Mouse (Mus musculus): ENCODE results near the gene Cdc27. TPM values are rescaled to one million over a fixed set of nuclear protein-coding genes. Genes with fewer than 3 reads are reported as not detected.
A peak's percentile ranks its signal among the peaks of the same experiment; 100 is the strongest.

The Cdc27 gene
- 37.4 and 39.6 TPM in 2 replicates for polyA plus RNA-seq (2015; fragmentation: Nextera tagmentation; extraction: Ambion mirVana)

DNA sequence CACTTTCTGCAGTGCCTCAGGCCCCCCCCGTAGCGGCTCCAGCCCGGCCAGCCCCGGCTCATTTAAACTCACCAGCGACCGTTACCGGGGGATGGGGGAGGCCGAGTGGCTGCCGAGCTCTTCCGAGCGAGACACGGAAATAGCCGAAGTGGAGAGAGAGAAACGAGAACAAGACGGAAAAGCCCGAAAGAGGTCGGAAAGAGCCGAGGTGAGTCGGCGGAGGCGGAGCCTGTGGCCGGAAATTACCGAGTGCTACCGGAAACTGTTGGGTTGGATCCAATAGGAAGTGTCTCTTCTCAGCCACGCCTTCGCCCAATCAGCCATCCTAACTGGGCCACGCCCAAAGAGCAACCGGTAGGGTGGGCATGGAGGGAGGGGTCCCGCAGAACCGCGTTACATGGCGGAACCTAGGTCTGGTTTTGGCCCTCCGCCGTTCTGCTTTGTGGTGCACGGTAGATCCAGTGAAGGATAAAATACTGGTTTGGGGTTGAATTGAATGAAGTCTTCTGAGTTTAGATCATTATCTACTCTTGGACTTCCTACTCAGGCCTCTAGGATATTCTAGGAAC is at the start of gene Cdc27, which contains the start of gene Myl4:
TSS of gene Cdc27 (minus strand) at position 215 of the 569 bp plus-strand sequence.
TSS of gene Myl4 (plus strand) at position 258 of the 569 bp plus-strand sequence.
- peak; percentile 95 for ATAC-seq (ENCODE audit: insufficient number of reproducible peaks, low FRiP score, low TSS enrichment, low read depth)
- under 1% methylated on average over 35 of the region's 35 CpGs for WGBS

DNA sequence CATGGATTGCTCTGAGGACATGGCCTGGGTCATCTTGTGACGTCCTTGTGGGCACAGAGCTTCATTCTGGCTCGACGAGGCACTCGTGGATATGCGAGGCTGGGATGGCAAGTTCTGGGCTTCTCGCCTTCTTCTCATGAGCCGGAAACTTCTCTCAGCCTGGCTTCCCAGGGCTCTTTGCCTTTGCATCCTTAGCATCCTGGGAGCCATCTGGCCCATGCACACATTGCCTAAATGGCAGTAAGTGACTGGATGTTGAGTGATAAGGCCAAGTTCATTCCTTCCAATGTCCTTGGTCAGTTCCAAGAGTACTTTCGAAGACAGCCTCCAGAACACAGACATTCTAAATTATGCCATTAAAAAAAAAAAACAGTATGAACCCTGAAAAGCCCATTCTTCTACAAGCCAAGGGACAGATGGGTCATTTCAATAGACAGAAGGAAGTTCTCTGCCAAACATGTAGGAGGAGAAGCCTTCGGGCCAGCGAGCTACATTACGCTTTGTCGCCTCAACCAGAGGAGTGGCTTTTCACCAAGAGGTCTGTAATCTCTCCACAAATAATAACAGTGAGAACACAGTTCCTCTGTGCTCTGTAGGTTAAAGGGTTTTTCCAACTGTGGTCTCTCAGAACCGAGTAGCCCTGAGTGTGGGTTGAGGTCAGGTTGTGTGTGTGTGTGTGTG is 49.0 kb upstream of the Cdc27 start:
- no peak for ATAC-seq (ENCODE audit: insufficient number of reproducible peaks, low FRiP score, low TSS enrichment, low read depth)
- H3K27ac ChIP-seq (replicated peaks) = no peak overlapping the region
- H3K9ac ChIP-seq = no peak overlapping the region
- no peaks in the 10 kb centered on the region for H3K27me3 ChIP-seq
- no peaks in the 10 kb centered on the region for H3K9me3 ChIP-seq (replicated peaks)
- no peaks in the 10 kb centered on the region for H3K36me3 ChIP-seq
- H3K4me2 ChIP-seq (replicated peaks) = no peak overlapping the region
- 0 out of 2 replicates have a peak, but pooled peaks cover 4% of the 10 kb centered on the region for H3K4me1 ChIP-seq
- 84% methylated on average over 13 of the region's 13 CpGs for WGBS
- no peak overlapping the region for H3K4me3 ChIP-seq (replicated peaks)

More for the DNA sequence above, at the start of gene Cdc27, which contains the start of gene Myl4:
- Histone ChIP-seq H3K4me3 (replicated peaks) (peak within 1 kb of the TSS; percentile 80), H3K9me3 (replicated peaks) (no peaks in the 10 kb centered on the region), H3K36me3 (no peaks in the 10 kb centered on the region), H3K27me3 (no peaks in the 10 kb centered on the region), H3K27ac (replicated peaks) (peak within 1 kb of the TSS; percentile 94), H3K4me1 (peaks cover 8% of the 10 kb centered on the region; the same call in 1 of the 2 replicates), H3K4me2 (replicated peaks) (peak within 1 kb of the TSS; percentile 66), H3K9ac (peak within 1 kb of the TSS; percentile 98)

DNA sequence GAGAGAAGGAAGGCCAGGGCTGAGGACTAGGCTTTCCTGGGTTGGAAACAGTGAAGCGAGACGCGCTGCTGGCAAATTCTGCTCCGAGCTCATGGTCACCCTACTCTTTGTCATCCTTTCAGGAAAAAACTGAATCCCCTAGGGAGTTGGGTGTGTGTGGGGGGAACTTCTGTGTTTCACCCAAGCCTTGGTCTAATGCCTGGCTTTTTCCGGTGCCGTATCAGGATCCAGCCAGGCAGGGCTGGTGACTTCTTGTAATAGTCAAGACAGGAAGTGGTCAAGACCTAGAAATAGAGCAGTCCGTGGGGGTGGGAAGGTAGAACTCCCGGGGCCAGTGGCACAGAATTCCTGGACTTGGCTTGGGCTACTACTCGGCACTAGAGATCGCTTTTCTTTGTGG is 45.9 kb upstream of the Cdc27 start:
- H3K27me3 ChIP-seq = no peaks in the 10 kb centered on the region
- H3K9ac ChIP-seq = no peak overlapping the region
- no peak overlapping the region for H3K27ac ChIP-seq (replicated peaks)
- no peak for ATAC-seq (ENCODE audit: insufficient number of reproducible peaks, low FRiP score, low TSS enrichment, low read depth)
- no peaks in the 10 kb centered on the region for H3K9me3 ChIP-seq (replicated peaks)
- no peak overlapping the region for H3K4me3 ChIP-seq (replicated peaks)
- 75% methylated on average over 10 of the region's 10 CpGs for WGBS
- no peaks in the 10 kb centered on the region for H3K36me3 ChIP-seq
- 0 out of 2 replicates have a peak, but pooled peaks cover 4% of the 10 kb centered on the region for H3K4me1 ChIP-seq
- H3K4me2 ChIP-seq (replicated peaks) = no peak overlapping the region

DNA sequence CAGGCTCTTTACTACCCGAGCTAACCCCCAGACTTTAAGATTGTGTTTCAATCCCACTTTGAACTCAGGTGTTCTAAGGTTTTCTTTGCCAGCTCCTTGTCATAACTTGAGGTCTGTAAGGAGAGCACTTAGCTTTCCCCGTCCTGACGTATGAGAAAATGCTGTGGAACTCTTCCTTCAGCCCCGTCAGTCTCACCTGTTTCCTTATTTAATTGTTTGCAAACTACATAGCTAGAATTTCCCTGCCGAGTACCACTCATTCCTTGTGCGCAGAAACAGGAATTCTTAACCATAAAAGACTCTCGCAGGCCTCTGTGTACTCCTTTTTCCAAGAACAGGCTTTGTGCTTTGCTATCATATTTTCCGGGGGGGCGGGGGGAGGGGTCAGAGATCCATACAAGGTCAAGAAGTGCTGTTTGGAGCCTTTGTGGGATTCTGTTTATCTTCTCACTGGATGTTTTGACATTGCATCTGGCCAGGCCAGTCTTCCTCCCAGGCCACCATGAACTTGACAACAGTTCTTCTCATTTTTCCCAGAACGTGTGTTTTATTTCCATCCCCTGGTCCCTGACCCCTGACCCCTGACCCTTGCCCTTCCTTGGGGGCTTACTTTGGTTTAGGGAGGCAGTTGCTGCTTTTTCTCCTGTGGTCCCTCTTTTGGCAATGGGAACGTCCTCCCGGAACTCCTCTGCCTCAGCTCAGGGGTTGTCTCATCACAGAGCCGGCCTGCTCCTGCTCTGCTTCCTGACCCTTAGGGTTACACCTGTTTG is 41.8 kb upstream of the Cdc27 start:
- Histone ChIP-seq H3K9me3 (replicated peaks) (no peaks in the 10 kb centered on the region), H3K27me3 (no peaks in the 10 kb centered on the region), H3K36me3 (no peaks in the 10 kb centered on the region), H3K27ac (replicated peaks) (no peak overlapping the region), H3K4me3 (replicated peaks) (no peak overlapping the region), H3K4me2 (replicated peaks) (no peak overlapping the region), H3K9ac (no peak overlapping the region), H3K4me1 (0 out of 2 replicates have a peak, but pooled peaks cover 4% of the 10 kb centered on the region)
- ATAC-seq (ENCODE audit: insufficient number of reproducible peaks, low FRiP score, low TSS enrichment, low read depth) = no peak
- WGBS = 52% methylated on average over 13 of the region's 13 CpGs

DNA sequence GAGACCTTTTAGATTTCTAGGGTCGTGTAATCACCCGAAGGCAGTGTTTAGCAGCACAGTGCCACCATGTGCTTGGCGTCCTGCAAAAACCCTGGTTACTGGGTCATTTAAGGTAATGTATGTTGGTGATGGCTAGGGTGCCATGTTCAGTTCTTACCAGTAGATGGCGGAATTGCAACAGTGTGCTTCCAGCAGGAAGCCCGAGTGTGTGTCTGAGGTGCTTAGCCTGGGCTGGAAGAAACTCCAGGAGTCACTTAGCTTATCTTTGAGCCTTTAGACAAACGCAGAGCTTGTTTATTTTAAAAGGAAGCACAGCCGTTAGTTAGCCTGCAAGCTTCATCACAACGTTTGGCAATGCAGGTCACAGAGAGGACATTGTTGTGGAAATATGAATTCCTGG is 39.7 kb upstream of the Cdc27 start:
- no peak overlapping the region for H3K27ac ChIP-seq (replicated peaks)
- ATAC-seq (ENCODE audit: insufficient number of reproducible peaks, low FRiP score, low TSS enrichment, low read depth) = peak; percentile 69
- no peaks in the 10 kb centered on the region for H3K27me3 ChIP-seq
- H3K36me3 ChIP-seq = no peaks in the 10 kb centered on the region
- H3K4me1 ChIP-seq = 0 out of 2 replicates have a peak, but pooled peaks cover under 1% of the 10 kb centered on the region
- WGBS = 2% methylated on average over 8 of the region's 8 CpGs
- H3K4me2 ChIP-seq (replicated peaks) = no peak overlapping the region
- H3K4me3 ChIP-seq (replicated peaks) = no peak overlapping the region
- H3K9ac ChIP-seq = no peak overlapping the region
- no peaks in the 10 kb centered on the region for H3K9me3 ChIP-seq (replicated peaks)

DNA sequence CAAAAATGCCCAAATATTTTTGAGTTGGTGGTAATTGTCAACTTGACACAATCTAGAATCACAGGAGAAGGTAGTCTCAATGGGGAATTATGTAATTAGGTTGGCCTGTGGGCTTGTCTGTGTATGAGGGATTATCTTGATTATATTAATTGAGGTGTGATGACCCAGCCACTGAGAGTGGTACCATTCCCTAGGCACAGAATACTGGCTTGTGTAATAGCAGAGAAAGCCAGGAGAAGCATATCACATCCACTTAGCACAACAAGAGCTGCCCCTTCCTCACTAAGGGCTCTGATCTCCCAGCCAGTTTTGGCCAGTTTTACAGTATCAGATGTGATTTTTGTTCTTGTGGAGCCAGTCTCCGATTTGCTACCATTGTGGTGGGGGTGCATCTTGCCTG is 39.1 kb upstream of the Cdc27 start:
- no peak overlapping the region for H3K27ac ChIP-seq (replicated peaks)
- WGBS = 69% methylated on average over 1 of the region's 1 CpGs
- ATAC-seq (ENCODE audit: insufficient number of reproducible peaks, low FRiP score, low TSS enrichment, low read depth) = no peak
- H3K27me3 ChIP-seq = no peaks in the 10 kb centered on the region
- no peaks in the 10 kb centered on the region for H3K9me3 ChIP-seq (replicated peaks)
- no peak overlapping the region for H3K9ac ChIP-seq
- no peak overlapping the region for H3K4me2 ChIP-seq (replicated peaks)
- no peaks in the 10 kb centered on the region for H3K36me3 ChIP-seq
- no peaks in the 10 kb centered on the region for H3K4me1 ChIP-seq
- no peak overlapping the region for H3K4me3 ChIP-seq (replicated peaks)

DNA sequence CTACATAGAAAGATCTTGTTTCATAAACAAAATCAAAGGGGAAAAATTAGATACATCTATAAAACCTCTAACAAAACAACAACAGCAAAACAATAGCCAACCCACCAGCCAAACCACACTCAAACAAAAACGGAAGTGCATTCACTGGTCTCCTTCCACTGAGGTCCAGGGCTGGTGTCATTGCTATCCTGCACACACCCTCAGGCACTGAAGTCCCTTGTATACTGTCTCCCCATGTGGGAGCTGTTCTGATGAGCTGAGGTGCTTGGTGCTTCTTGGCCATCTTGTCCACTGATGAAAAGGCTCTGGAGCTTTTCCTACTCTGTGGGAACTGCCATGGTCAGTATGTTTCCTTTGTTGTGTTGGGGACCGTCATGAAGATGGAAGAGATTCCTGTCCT is 38.1 kb upstream of the Cdc27 start:
- Histone ChIP-seq H3K4me1 (no peaks in the 10 kb centered on the region), H3K27me3 (no peaks in the 10 kb centered on the region), H3K4me2 (replicated peaks) (no peak overlapping the region), H3K9me3 (replicated peaks) (no peaks in the 10 kb centered on the region), H3K36me3 (no peaks in the 10 kb centered on the region), H3K9ac (no peak overlapping the region), H3K4me3 (replicated peaks) (no peak overlapping the region), H3K27ac (replicated peaks) (no peak overlapping the region)
- ATAC-seq (ENCODE audit: insufficient number of reproducible peaks, low FRiP score, low TSS enrichment, low read depth) = no peak
- 92% methylated on average over 2 of the region's 2 CpGs for WGBS

DNA sequence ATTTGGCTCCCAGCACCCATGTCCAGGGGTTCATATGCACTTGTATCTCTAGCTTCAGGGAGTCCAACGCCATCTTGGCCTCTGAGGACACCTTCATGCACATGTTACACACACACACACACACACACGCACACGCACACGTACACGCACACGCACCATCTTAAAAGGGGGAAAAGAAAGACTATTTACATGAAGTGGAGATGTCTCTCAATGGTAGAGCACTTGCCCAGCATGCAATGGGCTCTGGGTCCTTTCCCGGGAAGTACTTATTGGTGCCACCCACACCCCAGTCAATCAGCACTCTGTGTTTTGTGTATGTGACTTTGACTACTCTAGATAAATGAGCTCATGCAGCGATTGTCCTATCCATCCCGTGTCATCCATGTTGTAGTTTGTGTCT is 37.5 kb upstream of the Cdc27 start:
- WGBS = 95% methylated on average over 9 of the region's 9 CpGs
- ATAC-seq (ENCODE audit: insufficient number of reproducible peaks, low FRiP score, low TSS enrichment, low read depth) = no peak

DNA sequence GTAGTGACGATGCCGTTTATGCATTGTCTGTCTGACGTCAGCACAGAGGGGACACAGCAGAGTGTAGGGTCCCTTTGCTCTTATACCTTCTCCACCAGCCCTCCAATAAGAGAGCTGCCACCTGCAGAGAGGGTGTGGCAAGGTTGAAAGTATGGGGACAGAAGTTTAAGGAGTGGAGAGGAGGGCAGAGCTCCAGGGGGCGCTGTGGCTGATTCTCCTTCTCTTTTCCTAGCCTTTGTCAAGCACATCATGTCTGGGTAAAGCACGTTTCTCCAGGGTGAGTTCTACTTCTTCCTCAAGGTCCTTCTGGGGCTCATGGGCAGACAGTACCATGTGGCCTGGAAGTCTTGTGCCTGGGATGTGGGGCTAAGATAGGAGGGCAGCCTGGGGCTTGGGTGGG is 35.1 kb upstream of the Cdc27 start:
- Histone ChIP-seq H3K27me3 (no peaks in the 10 kb centered on the region), H3K4me1 (0 out of 2 replicates have a peak, but pooled peaks cover 7% of the 10 kb centered on the region), H3K9ac (no peak overlapping the region), H3K9me3 (replicated peaks) (no peaks in the 10 kb centered on the region), H3K4me2 (replicated peaks) (no peak overlapping the region), H3K36me3 (no peaks in the 10 kb centered on the region), H3K27ac (replicated peaks) (no peak overlapping the region), H3K4me3 (replicated peaks) (no peak overlapping the region)
- no peak for ATAC-seq (ENCODE audit: insufficient number of reproducible peaks, low FRiP score, low TSS enrichment, low read depth)
- 77% methylated on average over 5 of the region's 5 CpGs for WGBS

More for the DNA sequence above, 37.5 kb upstream of the Cdc27 start:
- Histone ChIP-seq H3K9ac (no peak overlapping the region), H3K4me3 (replicated peaks) (no peak overlapping the region), H3K9me3 (replicated peaks) (no peaks in the 10 kb centered on the region), H3K36me3 (no peaks in the 10 kb centered on the region), H3K4me2 (replicated peaks) (no peak overlapping the region), H3K27me3 (no peaks in the 10 kb centered on the region), H3K4me1 (no peaks in the 10 kb centered on the region), H3K27ac (replicated peaks) (no peak overlapping the region)

DNA sequence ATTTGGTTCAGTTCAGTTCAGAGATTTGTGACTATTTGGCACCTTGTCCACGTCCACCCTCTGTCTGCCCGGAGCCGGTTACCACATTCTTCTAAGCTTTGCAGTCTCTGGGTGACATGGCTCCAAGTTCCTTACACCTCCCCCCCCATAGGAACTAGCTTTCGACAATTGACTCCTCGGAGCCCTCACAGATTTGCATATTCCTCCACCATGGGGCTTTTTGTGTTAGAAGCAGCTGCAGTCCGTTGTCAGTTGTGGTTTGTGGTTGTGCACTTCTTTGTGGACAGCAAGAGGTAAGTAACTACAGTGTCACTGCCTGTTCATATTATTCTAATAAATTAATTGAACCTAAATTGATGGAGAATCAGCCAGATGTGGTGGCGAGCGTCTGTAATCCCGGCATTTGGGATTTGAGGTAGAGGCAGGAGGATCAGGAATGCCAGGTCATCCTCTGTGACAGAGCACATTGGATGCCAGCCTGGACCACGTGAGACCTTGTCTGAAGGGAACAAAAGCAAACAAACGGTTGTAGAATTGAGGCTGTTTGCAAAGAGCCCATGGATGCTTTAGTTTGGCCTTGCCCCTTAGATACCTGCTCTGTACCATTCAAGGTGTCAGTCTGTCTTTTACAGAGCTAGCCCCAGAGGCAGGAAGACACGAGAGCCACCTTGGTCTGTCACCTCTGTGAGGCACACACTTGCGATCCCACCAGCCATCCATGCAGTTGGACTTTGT is 32.4 kb upstream of the Cdc27 start:
- H3K4me1 ChIP-seq = 0 out of 2 replicates have a peak, but pooled peaks cover 7% of the 10 kb centered on the region
- no peak overlapping the region for H3K9ac ChIP-seq
- H3K36me3 ChIP-seq = no peaks in the 10 kb centered on the region
- no peaks in the 10 kb centered on the region for H3K9me3 ChIP-seq (replicated peaks)
- H3K4me2 ChIP-seq (replicated peaks) = no peak overlapping the region
- no peaks in the 10 kb centered on the region for H3K27me3 ChIP-seq
- ATAC-seq (ENCODE audit: insufficient number of reproducible peaks, low FRiP score, low TSS enrichment, low read depth) = no peak
- WGBS = 63% methylated on average over 13 of the region's 13 CpGs
- no peak overlapping the region for H3K27ac ChIP-seq (replicated peaks)
- H3K4me3 ChIP-seq (replicated peaks) = no peak overlapping the region

DNA sequence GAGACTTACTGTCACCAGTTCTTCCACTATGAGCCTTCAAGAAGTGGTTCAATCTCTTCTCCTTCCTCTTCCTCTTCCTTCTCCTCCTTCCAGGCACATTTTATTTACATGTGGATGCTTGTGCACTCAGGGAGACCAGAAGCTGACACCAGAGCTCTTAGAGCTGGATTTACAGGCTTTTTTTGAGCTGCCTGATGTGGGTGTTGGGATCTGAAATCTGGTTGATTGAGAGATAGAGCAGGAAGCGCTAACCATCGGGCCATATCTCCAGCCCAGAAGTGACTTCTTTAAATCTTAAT is 31.8 kb upstream of the Cdc27 start:
- no peaks in the 10 kb centered on the region for H3K27me3 ChIP-seq
- 0 out of 2 replicates have a peak, but pooled peaks cover 7% of the 10 kb centered on the region for H3K4me1 ChIP-seq
- no peak overlapping the region for H3K27ac ChIP-seq (replicated peaks)
- no peak overlapping the region for H3K4me2 ChIP-seq (replicated peaks)
- H3K36me3 ChIP-seq = no peaks in the 10 kb centered on the region
- H3K4me3 ChIP-seq (replicated peaks) = no peak overlapping the region
- 80% methylated on average over 2 of the region's 2 CpGs for WGBS
- no peak overlapping the region for H3K9ac ChIP-seq
- ATAC-seq (ENCODE audit: insufficient number of reproducible peaks, low FRiP score, low TSS enrichment, low read depth) = no peak
- no peaks in the 10 kb centered on the region for H3K9me3 ChIP-seq (replicated peaks)

All from embryonic facial prominence, embryonic 15.5 days (tissue).